Mouse (Mus musculus): ENCODE results near the gene Gpc3. TPM values are rescaled to one million over a fixed set of nuclear protein-coding genes. Genes with fewer than 3 reads are reported as not detected.

The Gpc3 gene
- 32.7 and 33.6 TPM in 2 replicates for polyA plus RNA-seq (2015; fragmentation: Nextera tagmentation; extraction: Ambion mirVana)

DNA sequence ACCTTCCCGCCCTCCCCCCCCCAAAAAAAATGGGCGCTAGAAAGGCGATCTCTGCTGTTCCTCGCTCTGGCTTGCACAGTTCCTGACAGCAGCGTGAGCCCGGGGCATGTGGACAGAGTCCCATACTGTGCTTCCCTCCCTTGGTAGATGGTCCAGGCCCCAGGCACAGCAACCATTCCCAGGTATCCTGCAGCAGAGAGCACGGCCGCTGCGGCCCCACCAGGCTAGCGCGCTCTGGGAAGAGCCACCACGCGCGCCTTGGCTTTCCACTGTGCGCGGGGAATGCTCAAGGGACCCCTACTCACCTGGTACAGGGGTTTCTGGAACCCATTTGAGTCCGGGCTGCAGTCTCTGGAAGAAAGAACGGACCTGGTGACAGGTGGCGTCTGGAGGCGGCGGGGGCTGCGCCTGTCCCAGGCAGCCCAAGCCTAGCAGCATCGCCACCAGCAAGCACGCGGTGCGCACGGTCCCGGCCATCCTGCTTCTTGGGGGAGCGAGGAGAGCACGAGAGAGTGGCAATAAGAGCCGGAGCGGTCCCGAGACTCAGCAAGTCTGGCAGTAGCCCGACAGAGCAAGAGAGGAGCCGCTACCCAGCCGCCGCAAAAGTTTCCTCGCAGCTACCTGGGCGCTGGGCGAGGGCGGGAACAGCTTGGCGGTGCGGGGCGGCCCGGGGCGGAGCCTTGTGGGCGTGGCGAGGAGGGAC, at the start of gene Gpc3:
TSS of gene Gpc3 (minus strand) at position 623 of the 703 bp plus-strand sequence.
- no peaks in the 10 kb centered on the region for H3K9me3 ChIP-seq
- WGBS: 19% methylated on average over 48 of the region's 48 CpGs
- peaks cover 4% of the 10 kb centered on the region; the same call in 1 of the 2 replicates for H3K27me3 ChIP-seq
- no peak within 1 kb of the TSS for H3K27ac ChIP-seq (replicated peaks)
- peak within 1 kb of the TSS; percentile 85 for H3K4me2 ChIP-seq (replicated peaks)
- H3K4me1 ChIP-seq: peaks cover 22% of the 10 kb centered on the region
- H3K36me3 ChIP-seq: no peaks in the 10 kb centered on the region
- peak within 1 kb of the TSS; percentile 50 for H3K4me3 ChIP-seq
- H3K9ac ChIP-seq (replicated peaks): peak within 1 kb of the TSS; percentile 6; the same call in 1 of the 2 replicates
- peak; percentile 82 for ATAC-seq (replicated peaks)

DNA sequence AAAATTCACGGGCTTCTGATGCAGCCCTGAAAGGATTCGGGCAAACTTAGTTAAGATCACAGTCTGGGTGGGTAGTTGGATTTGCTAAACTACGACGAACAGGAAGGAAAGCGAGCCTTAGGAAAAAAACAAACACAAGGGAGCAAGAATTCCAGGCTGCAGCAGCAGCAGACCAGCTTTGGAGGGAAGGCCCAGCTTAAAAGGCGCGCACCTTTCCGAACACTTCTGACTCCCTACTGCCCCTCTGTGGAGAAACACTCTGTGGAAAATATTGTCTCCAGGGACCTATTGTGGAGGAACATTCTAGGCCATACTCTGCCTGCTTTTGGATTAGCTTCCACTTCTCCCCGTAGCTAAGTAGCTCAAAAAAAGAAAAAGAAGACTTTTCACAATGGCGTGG, 38.2 kb upstream of the Gpc3 start:
- Histone ChIP-seq H3K9me3 (no peaks in the 10 kb centered on the region), H3K4me3 (no peak overlapping the region), H3K27me3 (no peaks in the 10 kb centered on the region), H3K36me3 (no peaks in the 10 kb centered on the region), H3K4me1 (peaks cover 9% of the 10 kb centered on the region), H3K9ac (replicated peaks) (no peak overlapping the region), H3K4me2 (replicated peaks) (no peak overlapping the region), H3K27ac (replicated peaks) (no peak overlapping the region)
- 25% methylated on average over 10 of the region's 10 CpGs for WGBS
- peak; percentile 67; the same call in 1 of the 2 replicates for ATAC-seq (replicated peaks)

DNA sequence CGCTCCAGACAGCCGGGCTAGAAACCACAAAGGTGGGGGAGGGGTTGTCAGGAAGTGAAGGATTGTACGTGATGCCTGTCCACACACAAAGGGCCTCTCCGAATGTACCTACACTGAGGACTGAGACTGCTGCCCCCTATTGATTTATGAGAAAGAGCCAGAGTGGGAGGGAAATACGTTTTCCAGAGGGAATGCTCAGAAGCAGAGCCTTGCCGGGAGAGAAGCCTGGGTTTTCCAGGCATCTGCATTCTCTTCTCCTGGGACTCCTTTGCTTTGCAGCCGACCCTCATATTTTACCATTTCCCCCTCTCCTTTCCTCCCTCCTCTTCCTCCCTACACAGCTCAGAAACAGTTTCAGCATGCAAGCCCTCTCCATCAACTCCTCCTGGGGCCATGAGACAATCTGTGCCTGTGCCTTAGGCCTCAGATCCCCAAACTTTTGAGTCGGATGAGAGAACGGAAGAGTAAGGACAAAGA, 37.8 kb upstream of the Gpc3 start:
- no peak for ATAC-seq (replicated peaks)

DNA sequence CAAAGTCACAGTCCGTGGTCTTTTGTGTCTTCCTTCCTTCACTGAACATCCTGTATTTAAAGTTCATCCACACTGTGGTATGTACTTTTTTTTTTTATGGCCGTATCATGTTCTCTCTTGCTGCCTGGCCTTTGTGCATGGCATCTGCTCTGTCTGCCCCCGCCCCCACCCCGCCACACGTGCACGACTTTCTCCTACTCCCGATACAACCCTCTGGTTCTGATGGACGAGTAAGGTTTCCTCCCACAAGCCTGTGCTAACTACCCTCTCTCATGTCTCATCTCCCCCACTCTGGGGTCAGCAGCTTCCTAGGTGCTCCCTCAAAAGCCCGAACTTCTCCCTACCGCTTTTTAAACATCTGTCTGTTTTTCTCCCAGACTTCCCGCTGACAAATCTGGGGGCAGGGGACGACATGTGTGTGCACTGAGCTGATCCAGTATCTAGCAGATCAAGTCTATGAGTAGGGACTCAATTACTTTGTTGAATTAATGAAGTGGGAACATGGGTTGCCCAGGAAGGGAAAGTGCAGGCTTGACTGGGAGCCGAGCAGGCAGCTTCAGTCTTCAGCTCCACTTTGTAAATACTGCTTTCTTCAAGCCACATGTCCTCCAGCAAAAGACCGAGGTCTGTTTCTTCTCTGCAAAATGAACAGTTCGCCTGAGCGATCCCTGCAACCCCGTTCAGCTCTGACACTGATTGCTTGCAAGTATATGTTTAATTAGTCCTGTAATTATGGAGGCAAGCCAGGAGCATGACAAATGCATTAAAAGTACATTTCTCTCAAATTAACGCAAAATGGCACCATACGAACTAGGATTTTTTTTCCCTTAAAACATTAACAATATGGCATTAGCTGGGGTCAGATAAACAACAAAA, 35.4 kb upstream of the Gpc3 start:
- no peak overlapping the region for H3K9ac ChIP-seq (replicated peaks)
- no peak overlapping the region for H3K4me3 ChIP-seq
- H3K27me3 ChIP-seq: no peaks in the 10 kb centered on the region
- no peak for ATAC-seq (replicated peaks)
- peak overlapping the region; percentile 14; the same call in 1 of the 2 replicates for H3K4me2 ChIP-seq (replicated peaks)
- WGBS: 28% methylated on average over 19 of the region's 19 CpGs
- H3K36me3 ChIP-seq: no peaks in the 10 kb centered on the region
- H3K27ac ChIP-seq (replicated peaks): no peak overlapping the region
- H3K9me3 ChIP-seq: no peaks in the 10 kb centered on the region
- peaks cover 9% of the 10 kb centered on the region for H3K4me1 ChIP-seq

More for the DNA sequence above, 37.8 kb upstream of the Gpc3 start:
- no peak overlapping the region for H3K27ac ChIP-seq (replicated peaks)
- no peak overlapping the region for H3K9ac ChIP-seq (replicated peaks)
- H3K4me1 ChIP-seq: peaks cover 9% of the 10 kb centered on the region
- H3K27me3 ChIP-seq: no peaks in the 10 kb centered on the region
- H3K9me3 ChIP-seq: no peaks in the 10 kb centered on the region
- no peak overlapping the region for H3K4me2 ChIP-seq (replicated peaks)
- H3K4me3 ChIP-seq: no peak overlapping the region
- H3K36me3 ChIP-seq: no peaks in the 10 kb centered on the region
- 24% methylated on average over 9 of the region's 9 CpGs for WGBS

DNA sequence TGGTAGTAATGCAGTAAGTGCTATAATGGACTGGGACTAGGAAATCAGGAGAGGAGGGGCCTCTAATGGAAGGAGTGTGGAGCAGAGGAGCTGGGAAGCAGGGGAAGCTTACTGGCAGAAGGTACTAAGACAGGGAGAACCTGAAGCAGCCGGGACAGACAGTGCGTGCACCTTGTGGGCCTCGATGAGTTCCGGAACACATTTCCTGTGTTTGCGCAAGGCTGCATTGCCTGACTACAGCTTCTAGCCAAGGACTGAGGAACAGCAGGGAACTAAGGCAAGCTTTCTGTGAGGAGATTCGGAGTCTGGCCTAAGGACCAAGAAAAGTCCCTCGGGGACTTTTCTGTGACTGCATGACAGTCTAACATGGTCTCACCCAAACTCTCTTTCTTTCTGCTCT, 30.6 kb upstream of the Gpc3 start:
- H3K27me3 ChIP-seq: no peaks in the 10 kb centered on the region
- no peak overlapping the region for H3K4me3 ChIP-seq
- H3K4me2 ChIP-seq (replicated peaks): no peak overlapping the region
- 67% methylated on average over 7 of the region's 7 CpGs for WGBS
- H3K36me3 ChIP-seq: no peaks in the 10 kb centered on the region
- H3K9ac ChIP-seq (replicated peaks): no peak overlapping the region
- no peaks in the 10 kb centered on the region for H3K9me3 ChIP-seq
- ATAC-seq (replicated peaks): no peak
- H3K27ac ChIP-seq (replicated peaks): no peak overlapping the region
- H3K4me1 ChIP-seq: peaks cover 5% of the 10 kb centered on the region

DNA sequence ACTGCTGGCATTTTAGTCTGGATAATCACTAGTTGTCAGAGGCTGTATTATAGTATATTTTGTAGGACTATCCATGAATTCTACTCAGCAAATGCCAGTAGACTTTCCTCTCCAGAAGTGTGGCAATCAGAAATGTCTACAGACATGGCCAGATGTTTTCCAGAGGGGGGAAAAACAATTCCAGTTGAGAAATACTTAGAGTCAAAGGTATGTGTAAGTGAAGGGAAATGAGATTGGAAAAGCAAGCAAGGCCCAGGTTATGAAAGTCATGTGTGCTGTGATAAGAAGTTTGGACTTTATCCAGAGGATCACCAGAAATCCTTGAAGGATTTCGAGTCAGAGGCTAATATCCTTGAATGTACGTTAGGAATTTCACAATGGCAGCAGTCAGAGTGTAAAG, 29.6 kb upstream of the Gpc3 start:
- no peak overlapping the region for H3K9ac ChIP-seq (replicated peaks)
- ATAC-seq (replicated peaks): no peak
- no peaks in the 10 kb centered on the region for H3K36me3 ChIP-seq
- no peak overlapping the region for H3K4me2 ChIP-seq (replicated peaks)
- no peaks in the 10 kb centered on the region for H3K9me3 ChIP-seq
- H3K27me3 ChIP-seq: no peaks in the 10 kb centered on the region
- H3K4me3 ChIP-seq: no peak overlapping the region
- no peak overlapping the region for H3K27ac ChIP-seq (replicated peaks)
- 63% methylated on average over 2 of the region's 2 CpGs for WGBS
- no peaks in the 10 kb centered on the region for H3K4me1 ChIP-seq

DNA sequence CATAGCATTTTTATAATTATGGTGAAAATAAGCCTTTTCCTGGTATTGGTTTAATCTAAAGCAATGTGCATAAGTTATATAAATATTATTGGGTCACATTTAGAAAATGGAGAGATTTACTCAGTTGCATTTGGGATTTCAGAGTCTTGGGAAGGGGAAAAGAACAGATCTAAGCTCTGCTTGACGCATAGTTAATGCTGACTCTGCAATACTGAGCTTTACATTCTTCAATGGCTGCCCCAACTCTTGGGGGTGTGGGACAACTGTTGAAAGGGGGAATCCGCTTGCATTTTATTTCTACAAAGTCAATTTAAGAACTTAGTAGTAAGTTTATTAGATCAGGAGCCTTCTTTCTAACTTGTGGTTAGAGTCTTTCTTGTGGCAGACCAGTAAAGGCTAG, 28.4 kb upstream of the Gpc3 start:
- Histone ChIP-seq H3K4me3 (no peak overlapping the region), H3K4me2 (replicated peaks) (no peak overlapping the region), H3K27me3 (no peaks in the 10 kb centered on the region), H3K36me3 (no peaks in the 10 kb centered on the region), H3K27ac (replicated peaks) (no peak overlapping the region), H3K9ac (replicated peaks) (no peak overlapping the region), H3K4me1 (no peaks in the 10 kb centered on the region), H3K9me3 (no peaks in the 10 kb centered on the region)
- WGBS: 90% methylated on average over 2 of the region's 2 CpGs
- ATAC-seq (replicated peaks): no peak

DNA sequence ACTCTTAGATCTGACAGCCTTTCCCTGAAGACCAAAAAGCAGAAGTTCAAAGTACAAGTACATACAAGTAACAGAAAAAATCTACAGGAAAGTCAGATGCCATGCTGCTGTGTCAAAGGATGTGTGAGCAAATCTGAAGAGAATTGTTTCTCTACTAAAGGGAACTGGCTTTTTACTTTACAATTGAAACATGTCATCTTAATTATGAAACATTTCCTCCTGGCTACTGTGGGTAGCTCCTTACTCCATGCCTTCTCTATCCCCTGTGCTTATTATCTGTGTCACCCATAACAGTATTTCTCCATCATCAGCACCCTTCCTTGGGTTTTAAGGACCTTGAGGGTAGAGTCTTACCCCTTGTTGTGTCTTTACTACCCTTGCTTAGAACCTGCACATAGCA, 23.7 kb upstream of the Gpc3 start:
- Histone ChIP-seq H3K9me3 (no peaks in the 10 kb centered on the region), H3K27ac (replicated peaks) (no peak overlapping the region), H3K4me3 (no peak overlapping the region), H3K4me1 (no peaks in the 10 kb centered on the region), H3K4me2 (replicated peaks) (no peak overlapping the region), H3K36me3 (no peaks in the 10 kb centered on the region), H3K9ac (replicated peaks) (no peak overlapping the region), H3K27me3 (no peaks in the 10 kb centered on the region)
- no peak for ATAC-seq (replicated peaks)

DNA sequence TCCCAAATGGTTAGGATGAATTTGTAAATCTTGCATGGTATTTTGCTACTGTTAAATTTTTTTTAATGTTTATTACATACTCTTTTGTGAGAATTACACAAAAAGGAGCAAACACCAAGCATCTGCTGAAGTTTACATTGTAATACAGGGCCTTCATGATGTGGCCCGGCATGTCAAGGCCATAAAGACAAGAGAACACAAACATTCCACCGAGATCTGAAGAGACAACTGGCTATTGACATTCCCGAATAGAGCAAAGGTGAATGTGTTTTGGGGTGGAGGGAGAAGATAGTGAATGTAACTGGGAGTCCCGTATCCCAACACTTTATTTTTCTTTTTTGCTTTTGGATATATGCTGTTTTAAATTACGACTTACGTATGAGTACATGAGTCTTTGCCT, 20.2 kb upstream of the Gpc3 start:
- no peaks in the 10 kb centered on the region for H3K4me1 ChIP-seq
- no peaks in the 10 kb centered on the region for H3K9me3 ChIP-seq
- H3K36me3 ChIP-seq: no peaks in the 10 kb centered on the region
- no peak overlapping the region for H3K27ac ChIP-seq (replicated peaks)
- 82% methylated on average over 6 of the region's 6 CpGs for WGBS
- no peaks in the 10 kb centered on the region for H3K27me3 ChIP-seq
- H3K4me3 ChIP-seq: no peak overlapping the region
- no peak for ATAC-seq (replicated peaks)
- no peak overlapping the region for H3K4me2 ChIP-seq (replicated peaks)
- H3K9ac ChIP-seq (replicated peaks): no peak overlapping the region

DNA sequence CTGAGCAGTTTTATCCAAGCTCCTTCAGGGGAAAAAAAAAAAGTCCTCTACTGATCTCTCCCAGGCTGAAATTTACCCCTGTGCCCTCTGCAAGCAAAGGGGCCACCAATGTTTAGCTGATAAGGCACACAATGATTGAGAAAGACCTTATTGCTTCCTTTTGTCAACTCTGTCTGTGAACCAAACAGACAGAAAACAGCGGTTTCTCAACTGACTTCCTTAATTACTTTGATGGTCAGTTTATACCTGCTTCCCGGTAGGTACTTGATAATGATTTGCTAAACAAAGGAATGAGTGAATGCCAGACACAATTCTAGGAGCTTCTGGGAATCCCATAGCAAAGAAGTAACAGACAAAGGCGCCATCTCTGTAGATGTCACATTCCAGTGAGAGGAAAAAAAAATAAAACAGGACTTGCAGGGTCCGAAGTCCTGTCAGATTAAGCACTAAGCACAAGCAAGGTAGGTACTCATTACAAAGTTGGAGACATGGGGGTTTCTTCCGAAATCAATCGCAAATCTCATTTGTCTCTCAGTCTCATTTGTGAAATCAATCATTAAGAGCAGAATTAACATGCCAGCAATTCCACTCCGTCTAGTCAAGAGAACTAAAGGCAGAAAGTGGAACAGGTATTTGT, 19.1 kb upstream of the Gpc3 start:
- no peaks in the 10 kb centered on the region for H3K27me3 ChIP-seq
- H3K4me3 ChIP-seq: no peak overlapping the region
- ATAC-seq (replicated peaks): no peak
- 22% methylated on average over 7 of the region's 7 CpGs for WGBS
- no peaks in the 10 kb centered on the region for H3K4me1 ChIP-seq
- H3K4me2 ChIP-seq (replicated peaks): no peak overlapping the region
- no peak overlapping the region for H3K9ac ChIP-seq (replicated peaks)
- no peaks in the 10 kb centered on the region for H3K36me3 ChIP-seq
- no peak overlapping the region for H3K27ac ChIP-seq (replicated peaks)
- no peaks in the 10 kb centered on the region for H3K9me3 ChIP-seq

DNA sequence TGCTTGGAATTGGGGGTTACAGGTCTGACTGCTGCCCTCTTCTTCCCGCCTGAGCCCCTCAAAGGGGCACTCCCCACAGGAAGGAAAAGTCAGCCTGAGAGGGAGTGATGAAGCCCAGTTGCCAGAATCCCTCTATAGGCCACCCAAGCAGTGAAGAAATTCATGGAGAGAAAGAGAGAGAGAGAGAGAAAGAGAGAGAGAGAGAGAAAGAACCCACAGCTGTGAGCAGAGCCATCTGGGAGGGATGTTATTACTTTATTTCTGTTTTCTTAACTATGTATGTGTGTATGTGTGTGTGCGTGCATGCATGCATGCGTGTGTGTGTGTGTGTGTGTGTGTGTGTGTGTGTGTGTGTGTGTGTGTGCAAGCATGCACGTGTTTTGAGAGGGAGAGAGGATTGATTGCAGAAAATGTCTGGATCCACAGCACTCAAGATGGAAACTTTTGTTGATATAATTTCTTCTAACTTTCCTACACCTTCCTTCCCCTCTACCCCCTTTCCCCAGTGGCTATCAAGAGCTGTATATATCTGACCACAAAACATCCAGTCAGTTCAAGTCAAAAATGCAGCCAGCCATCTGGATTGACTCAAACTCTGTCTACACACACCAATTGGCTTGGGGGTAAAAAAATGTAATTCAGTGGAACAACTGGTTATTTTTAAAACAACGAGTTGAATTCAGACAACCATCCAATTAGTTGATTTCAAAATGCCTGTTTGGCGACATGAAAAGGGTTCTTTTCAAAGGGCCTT, 13.4 kb upstream of the Gpc3 start:
- Histone ChIP-seq H3K4me1 (no peaks in the 10 kb centered on the region), H3K27me3 (0 out of 2 replicates have a peak, but pooled peaks cover 2% of the 10 kb centered on the region), H3K9me3 (no peaks in the 10 kb centered on the region), H3K9ac (replicated peaks) (no peak overlapping the region), H3K4me2 (replicated peaks) (no peak overlapping the region), H3K4me3 (no peak overlapping the region), H3K36me3 (no peaks in the 10 kb centered on the region), H3K27ac (replicated peaks) (no peak overlapping the region)
- WGBS: 46% methylated on average over 6 of the region's 6 CpGs
- no peak for ATAC-seq (replicated peaks)

All from forebrain, embryonic 15.5 days (tissue).